Mouse (Mus musculus): ENCODE measurements around the gene Gata2. TPM values are rescaled to one million over a fixed set of nuclear protein-coding genes. Genes with fewer than 3 reads are reported as not detected.

Gene Gata2
- total and polyA plus RNA-seq, 3 experiments = 145 to 1,748 (median 265) TPM

DNA sequence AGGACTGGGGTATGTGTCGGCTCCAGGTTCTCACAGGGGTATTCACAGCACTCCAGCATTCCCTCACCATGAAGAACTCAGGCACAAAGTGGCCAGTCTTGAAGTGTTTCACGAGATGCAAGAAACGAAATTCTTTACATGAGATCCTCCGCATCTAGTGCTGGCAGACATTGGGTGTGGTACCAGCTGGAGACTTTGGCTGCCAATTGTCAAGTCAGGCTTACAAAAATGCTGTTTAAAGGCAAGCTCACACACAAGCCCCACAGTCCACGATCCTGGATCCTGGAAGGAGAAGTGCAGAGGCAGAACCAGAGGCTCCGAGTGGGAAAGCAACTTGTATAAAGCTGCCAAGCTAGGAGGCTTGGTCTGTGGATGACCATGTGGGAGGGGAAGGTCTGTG, 5.5 kb upstream of the Gata2 start:
- TF ChIP-seq TAL1 (conservative IDR thresholded peaks at IDR 0.05; ENCODE audit: low read depth, low read length) (no peak), POLR2AphosphoS5 (IDR thresholded peaks at IDR 0.05; ENCODE audit: insufficient replicate concordance, low read depth, low read length) (no peak), GATA2 (IDR thresholded peaks at IDR 0.05; ENCODE audit: borderline replicate concordance, low read depth, low read length) (no peak), GATA1 (IDR thresholded peaks at IDR 0.05; ENCODE audit: borderline replicate concordance, low read length) (no peak), CTCF (IDR thresholded peaks at IDR 0.05; ENCODE audit: low read depth, low read length) (no peak)
- Histone ChIP-seq H3K27me3 (ENCODE audit: insufficient read depth, low read length) (no peaks in the 10 kb centered on the region), H3K4me1 (ENCODE audit: insufficient read depth, low read depth, low read length) (peaks cover 77% of the 10 kb centered on the region), H3K4me3 (ENCODE audit: low read depth, low read length) (no peak overlapping the region), H3K9me3 (replicated peaks) (no peaks in the 10 kb centered on the region), H3K36me3 (replicated peaks) (peaks cover 74% of the 10 kb centered on the region)
- ATAC-seq (ENCODE audit: extremely low read depth, insufficient number of reproducible peaks, low FRiP score, poor library complexity, severe bottlenecking) (no peak), DNase-seq (ENCODE audit: low spot score) (no peak)

GRCm38 (mm10) chr6:88189312-88190042, 4.2 kb upstream of the Gata2 start:
- DNase-seq (ENCODE audit: low spot score) = peak; percentile 91
- Histone ChIP-seq H3K4me3 (ENCODE audit: low read depth, low read length) (peak overlapping the region; percentile 70), H3K27me3 (ENCODE audit: insufficient read depth, low read length) (no peaks in the 10 kb centered on the region), H3K9me3 (replicated peaks) (no peaks in the 10 kb centered on the region), H3K36me3 (replicated peaks) (peaks cover 76% of the 10 kb centered on the region), H3K4me1 (ENCODE audit: insufficient read depth, low read depth, low read length) (peaks cover 82% of the 10 kb centered on the region)
- no peak for TF ChIP-seq TAL1 (conservative IDR thresholded peaks at IDR 0.05; ENCODE audit: low read depth, low read length)
- TF ChIP-seq GATA2 (IDR thresholded peaks at IDR 0.05; ENCODE audit: borderline replicate concordance, low read depth, low read length) = no peak
- no peak; the same call in 1 of the 2 replicates for TF ChIP-seq POLR2AphosphoS5 (IDR thresholded peaks at IDR 0.05; ENCODE audit: insufficient replicate concordance, low read depth, low read length)
- TF ChIP-seq CTCF (IDR thresholded peaks at IDR 0.05; ENCODE audit: low read depth, low read length) = peak; percentile 69
- peak; percentile 64 for ATAC-seq (ENCODE audit: extremely low read depth, insufficient number of reproducible peaks, low FRiP score, poor library complexity, severe bottlenecking)

- no peaks in the 10 kb centered on the region for H3K27me3 ChIP-seq (ENCODE audit: insufficient read depth, low read length)
- ATAC-seq (ENCODE audit: extremely low read depth, insufficient number of reproducible peaks, low FRiP score, poor library complexity, severe bottlenecking) = no peak
- no peak for TF ChIP-seq GATA1 (IDR thresholded peaks at IDR 0.05; ENCODE audit: borderline replicate concordance, low read length)
- peak overlapping the region; percentile 70 for H3K4me3 ChIP-seq (ENCODE audit: low read depth, low read length)
- peaks cover 84% of the 10 kb centered on the region for H3K4me1 ChIP-seq (ENCODE audit: insufficient read depth, low read depth, low read length)
- H3K9me3 ChIP-seq (replicated peaks) = no peaks in the 10 kb centered on the region
- DNase-seq (ENCODE audit: low spot score) = no peak
- peaks cover 77% of the 10 kb centered on the region for H3K36me3 ChIP-seq (replicated peaks)
Measured at GRCm38 (mm10) chr6:88190043-88190309, 3.7 kb upstream of the Gata2 start.

GRCm38 (mm10) chr6:88190310-88191023, 3.2 kb upstream of the Gata2 start:
- peak overlapping the region; percentile 70 for H3K4me3 ChIP-seq (ENCODE audit: low read depth, low read length)
- no peaks in the 10 kb centered on the region for H3K9me3 ChIP-seq (replicated peaks)
- DNase-seq (ENCODE audit: low spot score) (peak; percentile 54), ATAC-seq (ENCODE audit: extremely low read depth, insufficient number of reproducible peaks, low FRiP score, poor library complexity, severe bottlenecking) (peak; percentile 16; the same call in 1 of the 2 replicates)
- TF ChIP-seq CTCF (IDR thresholded peaks at IDR 0.05; ENCODE audit: low read depth, low read length) = no peak
- no peak for TF ChIP-seq GATA2 (IDR thresholded peaks at IDR 0.05; ENCODE audit: borderline replicate concordance, low read depth, low read length)
- TF ChIP-seq GATA1 (IDR thresholded peaks at IDR 0.05; ENCODE audit: borderline replicate concordance, low read length) = no peak
- peak; percentile 85 for TF ChIP-seq TAL1 (conservative IDR thresholded peaks at IDR 0.05; ENCODE audit: low read depth, low read length)
- H3K36me3 ChIP-seq (replicated peaks) = peaks cover 80% of the 10 kb centered on the region
- H3K27me3 ChIP-seq (ENCODE audit: insufficient read depth, low read length) = no peaks in the 10 kb centered on the region
- peaks cover 88% of the 10 kb centered on the region for H3K4me1 ChIP-seq (ENCODE audit: insufficient read depth, low read depth, low read length)

DNA sequence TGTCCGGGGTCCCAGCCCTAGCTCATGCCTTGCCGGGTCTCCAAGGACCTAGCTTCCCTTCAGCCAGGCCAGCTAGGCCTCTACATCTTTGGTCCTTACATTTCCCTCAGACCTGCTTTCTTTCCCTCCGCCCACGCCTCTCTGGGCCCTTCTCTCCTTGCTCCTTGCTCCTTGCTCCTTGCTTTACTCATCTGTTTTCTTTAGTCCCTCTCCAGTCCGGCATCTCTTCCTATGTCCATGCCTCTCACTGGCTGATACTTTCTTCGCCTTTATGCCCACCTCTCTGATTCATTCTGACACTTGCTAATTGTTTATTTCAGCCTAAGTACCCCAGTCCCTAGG, 2.7 kb upstream of the Gata2 start:
- TF ChIP-seq GATA2 (IDR thresholded peaks at IDR 0.05; ENCODE audit: borderline replicate concordance, low read depth, low read length) (no peak), CTCF (IDR thresholded peaks at IDR 0.05; ENCODE audit: low read depth, low read length) (no peak), TAL1 (conservative IDR thresholded peaks at IDR 0.05; ENCODE audit: low read depth, low read length) (no peak), GATA1 (IDR thresholded peaks at IDR 0.05; ENCODE audit: borderline replicate concordance, low read length) (no peak), POLR2AphosphoS5 (IDR thresholded peaks at IDR 0.05; ENCODE audit: insufficient replicate concordance, low read depth, low read length) (no peak)
- Histone ChIP-seq H3K9me3 (replicated peaks) (no peaks in the 10 kb centered on the region), H3K36me3 (replicated peaks) (peaks cover 79% of the 10 kb centered on the region), H3K27me3 (ENCODE audit: insufficient read depth, low read length) (no peaks in the 10 kb centered on the region), H3K4me3 (ENCODE audit: low read depth, low read length) (peak overlapping the region; percentile 70; the same call in 1 of the 2 replicates), H3K4me1 (ENCODE audit: insufficient read depth, low read depth, low read length) (peaks cover 89% of the 10 kb centered on the region)
- DNase-seq (ENCODE audit: low spot score) = peak; percentile 36
- no peak for ATAC-seq (ENCODE audit: extremely low read depth, insufficient number of reproducible peaks, low FRiP score, poor library complexity, severe bottlenecking)

DNA sequence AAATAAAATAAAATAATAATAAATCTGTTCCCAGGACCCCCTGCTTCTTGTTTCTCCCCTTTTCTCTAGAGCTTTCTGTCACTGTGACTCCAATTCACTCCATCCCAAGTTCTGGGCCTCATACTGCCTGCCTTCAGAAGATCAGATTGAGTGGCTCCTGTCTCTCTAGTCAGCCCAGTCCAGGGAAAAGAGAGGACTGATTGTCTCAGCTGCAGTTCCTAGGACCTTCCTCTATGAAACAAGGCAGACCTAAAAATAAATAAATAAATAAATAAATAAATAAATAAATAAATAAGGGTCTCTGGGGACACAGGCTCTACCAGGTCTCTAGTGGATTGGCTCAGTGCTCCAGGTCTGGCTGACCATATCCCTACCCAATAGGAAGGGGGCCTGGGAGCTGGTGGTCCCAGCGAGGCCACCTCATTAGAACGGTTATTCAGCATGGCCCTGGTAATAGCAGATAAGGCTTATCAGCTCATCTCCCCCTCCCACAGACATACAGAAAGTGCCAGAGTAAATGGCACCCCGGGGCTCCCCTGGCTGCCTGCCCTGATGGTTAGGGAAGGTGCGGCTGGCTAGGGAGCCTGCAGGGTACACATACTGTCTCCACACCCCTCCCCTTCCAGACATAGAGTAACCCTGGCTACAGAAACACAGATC, 2.1 kb upstream of the Gata2 start:
- no peaks in the 10 kb centered on the region for H3K9me3 ChIP-seq (replicated peaks)
- TF ChIP-seq TAL1 (conservative IDR thresholded peaks at IDR 0.05; ENCODE audit: low read depth, low read length) = peak; percentile 90
- TF ChIP-seq GATA2 (IDR thresholded peaks at IDR 0.05; ENCODE audit: borderline replicate concordance, low read depth, low read length) = peak; percentile 99
- no peak for TF ChIP-seq CTCF (IDR thresholded peaks at IDR 0.05; ENCODE audit: low read depth, low read length)
- TF ChIP-seq GATA1 (IDR thresholded peaks at IDR 0.05; ENCODE audit: borderline replicate concordance, low read length) = no peak
- no peak for TF ChIP-seq POLR2AphosphoS5 (IDR thresholded peaks at IDR 0.05; ENCODE audit: insufficient replicate concordance, low read depth, low read length)
- peak overlapping the region; percentile 58; the same call in 1 of the 2 replicates for H3K4me3 ChIP-seq (ENCODE audit: low read depth, low read length)
- peak; percentile 70 for DNase-seq (ENCODE audit: low spot score)
- H3K27me3 ChIP-seq (ENCODE audit: insufficient read depth, low read length) = no peaks in the 10 kb centered on the region
- peaks cover 79% of the 10 kb centered on the region for H3K36me3 ChIP-seq (replicated peaks)
- peaks cover 87% of the 10 kb centered on the region for H3K4me1 ChIP-seq (ENCODE audit: insufficient read depth, low read depth, low read length)
- peak; percentile 41 for ATAC-seq (ENCODE audit: extremely low read depth, insufficient number of reproducible peaks, low FRiP score, poor library complexity, severe bottlenecking)

All from G1E (cell line).